Mouse (Mus musculus) forebrain, embryonic 14.5 days (tissue): ENCODE measurements at regions not wholly inside any gene's neighbourhood (a gene's known extent, or its start where the extent isn't known, plus 50 kb on each side); places are given as distances from the start of the nearest gene placed in this dataset. TPM values are rescaled to one million over a fixed set of nuclear protein-coding genes. Genes with fewer than 3 reads are reported as not detected.

Experiments
- ATAC-seq: fragments of 200-750 bp; cut with Nextera tagmentation; 2 replicates; pipeline ENCODE4 v1.8.0; 2017; ENCODE audit warnings: mild to moderate bottlenecking, moderate library complexity
- DNase-seq: peaks from one replicate; pipeline ENCODE4 v3.0.0-alpha.2; 2015; ENCODE audit warnings: low spot score
- H3K27ac ChIP-seq: fragments of 300-500 bp; sonication (generic); 2 replicates; pipeline ENCODE4 v1.5.1; 2014; ENCODE audit warnings: low read depth, mild to moderate bottlenecking, control low read depth, low read length, moderate library complexity
- H3K27me3 ChIP-seq: fragments of 300-500 bp; sonication (generic); replicated peaks from 2 replicates; pipeline ENCODE4 v1.6.1; 2014; ENCODE audit warnings: low read length, control low read depth, mixed read lengths; ENCODE audit not compliant: control insufficient read depth, insufficient read depth
- H3K36me3 ChIP-seq: fragments of 300-500 bp; sonication (generic); 2 replicates; pipeline ENCODE4 v1.6.1; 2014; ENCODE audit warnings: low read length, control low read depth; ENCODE audit not compliant: control insufficient read depth, insufficient read depth
- H3K4me1 ChIP-seq: fragments of 300-500 bp; sonication (generic); 2 replicates; pipeline ENCODE4 v1.6.1; 2014; ENCODE audit warnings: antibody characterized with exemption, low read length, control low read depth; ENCODE audit not compliant: control insufficient read depth, insufficient read depth
- H3K4me2 ChIP-seq: fragments of 300-500 bp; sonication (generic); 2 replicates; pipeline ENCODE4 v1.6.1; 2014; ENCODE audit warnings: mild to moderate bottlenecking, control low read depth, low read length
- H3K4me3 ChIP-seq: fragments of 300-500 bp; sonication (generic); 2 replicates; pipeline ENCODE4 v1.5.1; 2014; ENCODE audit warnings: low read depth, low read length, control low read depth
- H3K9ac ChIP-seq: fragments of 300-500 bp; sonication (generic); 2 replicates; pipeline ENCODE4 v1.6.1; 2014; ENCODE audit warnings: mild to moderate bottlenecking, low read length, control low read depth, moderate library complexity
- H3K9me3 ChIP-seq: fragments of 300-500 bp; sonication (generic); replicated peaks from 2 replicates; pipeline ENCODE4 v1.6.1; 2016; ENCODE audit warnings: low read length, control low read depth, mixed read lengths; ENCODE audit not compliant: control insufficient read depth
- WGBS: fragments of 180-500 bp; shearing (Covaris S2); extraction: QIAGEN DNeasy Blood & Tissue Kit; methylation state at CpG from one replicate; pipeline ENCODE4 v1.1.7; 2014; 5-methylcytosine and 5-hydroxymethylcytosine counted together
- microRNA-seq: library from miRNA; unstranded; fragments of <30 nt; microRNA quantifications from one replicate; pipeline ENCODE4, GENCODE M21; 2016

DNA sequence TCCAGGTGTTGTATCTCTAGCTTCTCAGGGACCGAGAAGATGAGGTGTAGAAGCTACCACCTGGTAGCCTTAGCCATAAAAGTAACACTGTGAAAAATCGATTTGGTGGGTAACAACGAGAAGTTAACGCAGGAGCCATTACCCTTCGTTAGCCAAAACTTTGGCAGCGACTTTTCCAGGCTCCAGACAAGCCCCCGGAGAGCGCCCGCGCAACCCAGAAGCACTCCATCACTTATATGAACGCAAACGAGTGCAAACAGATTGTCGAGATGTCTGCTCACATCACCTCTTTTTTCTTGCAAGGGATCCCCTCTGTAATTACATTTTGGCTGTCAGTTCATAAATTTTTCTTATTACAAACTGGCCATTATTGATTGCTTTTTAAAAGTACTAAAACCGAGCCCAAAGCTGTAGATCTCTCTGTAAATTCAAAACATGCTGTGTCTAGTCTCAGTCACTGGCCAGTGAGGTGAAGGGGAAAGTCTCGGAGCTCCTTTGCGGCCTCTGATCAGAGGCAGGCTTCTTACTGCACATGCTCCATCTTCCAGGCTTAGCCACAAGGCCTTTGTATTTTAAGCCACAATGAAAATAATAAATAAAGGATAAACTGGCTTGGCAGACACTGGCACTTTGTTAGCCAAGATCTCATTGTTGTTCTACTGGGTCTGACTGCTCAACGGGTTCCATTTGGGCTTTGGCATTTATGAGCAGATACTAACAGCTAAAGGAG, 627.9 kb downstream of the Sox6 start:
- H3K27ac ChIP-seq, result no peak overlapping the region
- ATAC-seq, result no peak
- no peaks in the 10 kb centered on the region for H3K36me3 ChIP-seq
- WGBS, result 48% methylated on average over 17 of the region's 17 CpGs
- DNase-seq, result peak; percentile 38
- H3K9me3 ChIP-seq, result no peaks in the 10 kb centered on the region
- H3K27me3 ChIP-seq, result no peaks in the 10 kb centered on the region
- H3K4me2 ChIP-seq, result no peak overlapping the region
- no peak overlapping the region for H3K4me3 ChIP-seq
- peaks cover 11% of the 10 kb centered on the region for H3K4me1 ChIP-seq
- no peak overlapping the region for H3K9ac ChIP-seq

DNA sequence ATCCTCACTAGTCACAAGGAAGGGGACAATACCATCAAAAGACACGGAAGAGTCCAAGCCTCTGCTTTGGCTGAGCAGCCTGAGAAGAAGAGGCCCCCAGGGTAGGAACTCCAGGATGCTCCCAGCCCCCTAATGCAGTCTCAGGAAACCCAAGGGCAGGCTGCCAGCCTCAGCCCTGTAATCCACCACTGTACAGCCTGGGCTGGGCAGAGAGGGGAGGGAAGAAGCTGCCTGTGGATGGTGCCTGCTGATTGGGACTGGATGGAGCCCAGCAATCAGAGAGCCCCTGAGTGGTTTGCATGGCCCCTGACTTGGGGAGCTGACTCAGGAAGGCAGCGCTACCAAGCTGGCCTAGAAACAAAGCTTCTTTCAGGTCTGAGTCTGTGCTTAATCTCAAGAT, 627.1 kb downstream of the Sox6 start:
- peak overlapping the region; percentile 23; the same call in 1 of the 2 replicates for H3K27ac ChIP-seq
- H3K4me2 ChIP-seq, result no peak overlapping the region
- H3K9me3 ChIP-seq, result no peaks in the 10 kb centered on the region
- no peaks in the 10 kb centered on the region for H3K27me3 ChIP-seq
- WGBS, result 31% methylated on average over 2 of the region's 2 CpGs
- DNase-seq (peak; percentile 83), ATAC-seq (peak; percentile 82)
- no peak overlapping the region; the same call in 1 of the 2 replicates for H3K9ac ChIP-seq
- H3K4me3 ChIP-seq, result no peak overlapping the region
- no peaks in the 10 kb centered on the region for H3K36me3 ChIP-seq
- H3K4me1 ChIP-seq, result peaks cover 11% of the 10 kb centered on the region

DNA sequence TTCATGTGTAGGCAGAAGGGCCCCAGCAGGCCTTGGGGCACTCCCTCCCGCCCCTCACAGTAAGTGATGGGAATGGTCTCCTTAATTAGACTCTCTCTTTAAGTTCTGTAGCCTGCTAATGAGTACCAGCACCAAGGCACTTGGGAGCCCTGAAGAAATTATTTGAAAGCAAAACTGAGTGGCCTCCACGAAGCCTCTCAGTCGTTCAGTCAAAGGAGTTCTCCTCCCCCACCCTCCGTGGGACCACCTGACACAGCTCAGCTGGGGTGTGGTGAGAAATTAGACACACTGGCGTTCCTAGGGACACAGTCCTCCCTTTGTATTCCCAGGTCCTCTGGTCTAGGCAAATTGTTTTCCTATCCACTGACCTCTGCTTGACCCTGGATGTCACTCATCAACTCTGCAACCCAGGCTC, 623.4 kb downstream of the Sox6 start:
- ATAC-seq, result peak; percentile 45; the same call in 1 of the 2 replicates
- 3% methylated on average over 5 of the region's 5 CpGs for whole genome bisulfite sequencing
- no peaks in the 10 kb centered on the region for H3K36me3 ChIP-seq

More for the DNA sequence above, 623.4 kb downstream of the Sox6 start:
- Histone ChIP-seq H3K4me3 (no peak overlapping the region), H3K27ac (no peak overlapping the region), H3K4me2 (no peak overlapping the region), H3K4me1 (peaks cover 11% of the 10 kb centered on the region), H3K9ac (no peak overlapping the region), H3K9me3 (no peaks in the 10 kb centered on the region), H3K27me3 (no peaks in the 10 kb centered on the region)
- DNase-seq, result peak; percentile 30

Small RNAs in the stretch of these regions (microRNA-seq; reads per million reads assigned to microRNA genes)
- gene Gm27684, result not detected
